Mouse (Mus musculus) liver, embryonic 11.5 days (tissue): ENCODE results near the gene Zfp865. TPM values are rescaled to one million over a fixed set of nuclear protein-coding genes. Genes with fewer than 3 reads are reported as not detected.

Experiments
- ATAC-seq: fragments of 200-750 bp; cut with Nextera tagmentation; replicated peaks from 2 replicates; pipeline ENCODE4 v1.8.0; 2017; ENCODE audit warnings: moderate number of reproducible peaks, mild to moderate bottlenecking, moderate TSS enrichment, moderate library complexity; ENCODE audit not compliant: low FRiP score
- DNase-seq: peaks from one replicate; pipeline ENCODE4 v3.0.0-alpha.2; 2017; ENCODE audit warnings: low spot score
- H3K27ac ChIP-seq: fragments of 300-500 bp; sonication (generic); 2 replicates; pipeline ENCODE4 v1.5.1; 2014; ENCODE audit warnings: mild to moderate bottlenecking, low read depth, low read length, control low read depth
- H3K27me3 ChIP-seq: fragments of 300-500 bp; sonication (generic); replicated peaks from 2 replicates; pipeline ENCODE4 v1.6.1; 2014; ENCODE audit warnings: low read length, mixed read lengths; ENCODE audit not compliant: control insufficient read depth, insufficient read depth
- H3K36me3 ChIP-seq: fragments of 300-500 bp; sonication (generic); 2 replicates; pipeline ENCODE4 v1.6.1; 2014; ENCODE audit warnings: mild to moderate bottlenecking, low read length, moderate library complexity, mixed read lengths; ENCODE audit not compliant: control insufficient read depth, insufficient read depth
- H3K4me1 ChIP-seq: fragments of 300-500 bp; sonication (generic); replicated peaks from 2 replicates; pipeline ENCODE4 v1.6.1; 2014; ENCODE audit warnings: low read length, mixed read lengths; ENCODE audit not compliant: control insufficient read depth, insufficient read depth
- H3K4me2 ChIP-seq: fragments of 300-500 bp; sonication (generic); 2 replicates; pipeline ENCODE4 v1.6.1; 2014; ENCODE audit warnings: mild to moderate bottlenecking, control low read depth, moderate library complexity
- H3K4me3 ChIP-seq: fragments of 300-500 bp; sonication (generic); 2 replicates; pipeline ENCODE4 v1.5.1; 2014; ENCODE audit warnings: low read depth, low read length, control low read depth
- H3K9ac ChIP-seq: fragments of 300-500 bp; sonication (generic); 2 replicates; pipeline ENCODE4 v1.6.1; 2014; ENCODE audit warnings: low read depth, low read length, control low read depth
- H3K9me3 ChIP-seq: fragments of 300-500 bp; sonication (generic); 2 replicates; pipeline ENCODE4 v1.6.1; 2016; ENCODE audit warnings: low read length, inconsistent platforms, mixed read lengths; ENCODE audit not compliant: control insufficient read depth
- WGBS: fragments of 180-500 bp; shearing (Covaris S2); extraction: QIAGEN DNeasy Blood & Tissue Kit; methylation state at CpG from one replicate; pipeline ENCODE4 v1.1.7; 2014; 5-methylcytosine and 5-hydroxymethylcytosine counted together
- polyA plus RNA-seq: library from polyadenylated mRNA; unstranded; fragments of >200 nt; fragmentation: Nextera tagmentation; extraction: Ambion mirVana; gene quantifications from 2 replicates; pipeline ENCODE4 v1.2.1, GENCODE M21; 2014

The Zfp865 gene
- polyA plus RNA-seq, 1 experiment from 2014 or later = 4.5 TPM

DNA sequence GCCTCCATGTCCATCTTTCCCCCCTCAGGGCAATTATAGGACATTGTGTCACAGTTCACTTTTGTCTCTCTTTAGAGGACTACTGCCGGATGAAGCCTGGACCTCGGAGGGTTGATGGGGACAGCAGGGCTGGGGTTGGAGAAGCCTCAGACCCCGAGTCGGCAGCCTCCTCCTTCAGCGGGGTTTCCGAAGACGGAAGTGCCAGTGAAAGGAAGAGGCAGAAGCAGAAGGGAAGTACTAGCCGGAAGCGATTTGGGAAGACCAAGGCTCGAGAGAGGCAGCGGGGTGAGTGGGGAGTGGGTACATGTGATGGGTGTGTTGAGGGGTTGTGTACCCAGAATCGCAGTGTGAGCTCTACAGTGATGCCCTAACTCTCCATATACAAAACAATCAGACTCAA, 39.2 kb downstream of the Zfp865 start:
- H3K36me3 ChIP-seq = no peaks in the 10 kb centered on the region
- H3K4me2 ChIP-seq = no peak overlapping the region
- no peaks in the 10 kb centered on the region for H3K9me3 ChIP-seq
- no peak for DNase-seq
- 0 out of 2 replicates have a peak overlapping the region, but pooled peaks have one; percentile 80 for H3K4me3 ChIP-seq
- H3K9ac ChIP-seq = no peak overlapping the region
- ATAC-seq = no peak
- H3K27me3 ChIP-seq = peaks cover 46% of the 10 kb centered on the region
- WGBS = 84% methylated on average over 12 of the region's 12 CpGs
- peaks cover 16% of the 10 kb centered on the region for H3K4me1 ChIP-seq
- no peak overlapping the region for H3K27ac ChIP-seq

DNA sequence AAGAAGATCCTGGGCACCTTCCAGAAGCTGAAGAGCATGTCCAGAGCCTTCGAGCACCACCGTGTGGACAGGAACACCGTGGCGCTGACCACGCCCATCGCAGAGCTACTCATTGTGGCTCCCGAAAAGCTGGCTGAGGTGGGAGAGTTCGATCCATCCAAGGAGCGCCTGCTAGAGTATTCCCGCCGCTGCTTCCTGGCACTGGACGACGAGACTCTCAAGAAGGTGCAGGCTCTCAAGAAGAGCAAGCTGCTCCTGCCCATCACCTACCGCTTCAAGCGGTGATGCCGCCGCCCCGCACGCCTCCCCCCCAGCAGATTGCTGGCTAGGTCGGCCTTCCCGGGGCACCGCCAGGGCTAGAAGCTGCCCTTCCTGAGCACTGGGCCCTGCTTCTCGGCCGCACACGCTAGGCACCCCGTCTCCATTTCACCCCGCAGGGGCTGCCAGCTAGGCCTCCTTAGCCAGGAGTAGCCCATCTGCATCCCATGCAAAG, 40.1 kb downstream of the Zfp865 start:
- peak; percentile 69 for DNase-seq
- ATAC-seq = no peak
- peak overlapping the region; percentile 98 for H3K27ac ChIP-seq
- no peaks in the 10 kb centered on the region for H3K36me3 ChIP-seq
- no peaks in the 10 kb centered on the region for H3K9me3 ChIP-seq
- peak overlapping the region; percentile 80 for H3K4me3 ChIP-seq
- 4% methylated on average over 27 of the region's 27 CpGs for whole genome bisulfite sequencing
- peaks cover 37% of the 10 kb centered on the region for H3K27me3 ChIP-seq
- H3K4me2 ChIP-seq = peak overlapping the region; percentile 100
- H3K9ac ChIP-seq = peak overlapping the region; percentile 98
- H3K4me1 ChIP-seq = peaks cover 21% of the 10 kb centered on the region

DNA sequence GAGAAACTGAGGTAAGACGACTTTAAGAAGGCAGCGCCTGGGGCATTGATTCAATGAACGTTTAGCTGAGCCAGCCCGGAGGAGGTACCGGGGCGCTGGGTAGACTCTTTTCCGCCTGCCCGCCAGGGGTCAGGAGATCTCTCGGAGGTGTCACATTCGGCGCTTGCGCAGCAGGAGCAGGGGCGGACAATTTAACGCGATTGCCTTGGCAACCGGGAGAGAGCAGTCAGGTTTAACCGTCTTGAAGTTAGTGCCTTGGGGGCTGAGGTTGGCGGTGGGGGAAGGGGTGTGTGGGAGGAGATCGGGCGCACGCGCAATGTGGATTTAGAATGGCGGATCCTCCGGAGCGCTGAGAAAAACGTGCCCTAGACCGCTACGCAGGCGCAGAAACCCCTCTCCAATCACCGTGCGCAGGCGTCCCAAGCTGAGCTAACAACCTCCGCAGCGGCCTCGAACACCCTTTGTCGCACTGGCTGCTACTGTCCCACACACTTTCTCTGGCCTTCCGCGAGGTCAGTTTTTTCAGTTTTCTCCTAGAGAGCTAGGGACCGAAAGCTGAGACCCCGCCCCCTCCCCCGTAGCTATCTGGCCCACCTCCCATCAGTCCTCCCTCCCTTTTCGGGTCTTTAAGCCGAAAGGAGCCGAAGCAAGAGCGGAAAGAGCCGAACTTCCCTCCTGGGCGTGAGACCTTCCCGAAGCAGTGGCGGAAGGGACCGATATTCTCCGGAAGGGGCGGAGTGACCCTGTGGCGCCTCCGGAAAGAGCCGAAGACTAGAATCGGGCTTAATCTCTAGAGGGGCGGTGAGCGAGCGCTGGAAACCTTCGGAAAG, 41.0 kb downstream of the Zfp865 start:
- WGBS = 1% methylated on average over 60 of the region's 60 CpGs
- H3K4me1 ChIP-seq = peaks cover 29% of the 10 kb centered on the region
- peak overlapping the region; percentile 98 for H3K27ac ChIP-seq
- peaks cover 29% of the 10 kb centered on the region for H3K27me3 ChIP-seq
- ATAC-seq = peak; percentile 86
- peak overlapping the region; percentile 100 for H3K4me2 ChIP-seq
- H3K9me3 ChIP-seq = no peaks in the 10 kb centered on the region
- H3K4me3 ChIP-seq = peak overlapping the region; percentile 80
- peak; percentile 92 for DNase-seq
- H3K36me3 ChIP-seq = peaks cover 5% of the 10 kb centered on the region
- peak overlapping the region; percentile 98 for H3K9ac ChIP-seq

DNA sequence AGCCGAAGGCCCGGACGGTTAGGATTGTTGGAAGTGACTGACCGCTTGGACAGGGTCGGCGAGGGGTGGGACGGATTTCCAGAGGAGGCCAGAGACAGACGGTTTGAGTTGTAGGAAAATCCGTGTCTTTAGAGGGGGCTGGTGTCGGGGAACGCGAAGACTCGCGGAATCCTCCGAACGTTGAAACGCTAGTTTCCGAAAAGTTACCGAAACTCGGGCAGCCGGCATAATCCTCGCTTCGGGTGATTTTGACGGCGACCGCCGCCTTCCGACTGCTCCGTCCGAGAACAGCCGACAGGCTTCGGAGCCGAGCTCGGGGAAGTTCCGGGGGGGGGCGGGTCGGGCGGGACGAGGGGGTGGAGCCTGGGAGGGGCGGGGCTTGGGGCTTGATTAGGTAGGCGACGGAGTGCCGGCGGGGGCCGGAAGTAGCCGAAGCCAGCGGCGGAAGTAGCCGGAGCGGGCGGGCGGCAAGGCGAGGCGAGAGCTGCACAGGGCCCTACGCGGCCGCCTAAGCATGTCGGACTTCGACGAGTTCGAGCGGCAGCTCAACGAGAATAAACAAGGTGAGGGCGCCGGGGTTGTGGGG, 41.7 kb downstream of the Zfp865 start, which contains the start of gene U2af2:
Gene U2af2, plus strand, starts transcription at position 370 of the 586 bp plus-strand sequence.
- H3K27me3 ChIP-seq = peaks cover 22% of the 10 kb centered on the region
- H3K4me2 ChIP-seq = peak within 1 kb of the TSS; percentile 100
- H3K27ac ChIP-seq = peak within 1 kb of the TSS; percentile 98
- H3K36me3 ChIP-seq = peaks cover 12% of the 10 kb centered on the region
- peak within 1 kb of the TSS; percentile 80 for H3K4me3 ChIP-seq
- whole genome bisulfite sequencing = under 1% methylated on average over 59 of the region's 65 CpGs
- peak within 1 kb of the TSS; percentile 98 for H3K9ac ChIP-seq
- ATAC-seq = peak; percentile 79
- peak; percentile 92 for DNase-seq
- no peaks in the 10 kb centered on the region for H3K9me3 ChIP-seq
- peaks cover 36% of the 10 kb centered on the region for H3K4me1 ChIP-seq

DNA sequence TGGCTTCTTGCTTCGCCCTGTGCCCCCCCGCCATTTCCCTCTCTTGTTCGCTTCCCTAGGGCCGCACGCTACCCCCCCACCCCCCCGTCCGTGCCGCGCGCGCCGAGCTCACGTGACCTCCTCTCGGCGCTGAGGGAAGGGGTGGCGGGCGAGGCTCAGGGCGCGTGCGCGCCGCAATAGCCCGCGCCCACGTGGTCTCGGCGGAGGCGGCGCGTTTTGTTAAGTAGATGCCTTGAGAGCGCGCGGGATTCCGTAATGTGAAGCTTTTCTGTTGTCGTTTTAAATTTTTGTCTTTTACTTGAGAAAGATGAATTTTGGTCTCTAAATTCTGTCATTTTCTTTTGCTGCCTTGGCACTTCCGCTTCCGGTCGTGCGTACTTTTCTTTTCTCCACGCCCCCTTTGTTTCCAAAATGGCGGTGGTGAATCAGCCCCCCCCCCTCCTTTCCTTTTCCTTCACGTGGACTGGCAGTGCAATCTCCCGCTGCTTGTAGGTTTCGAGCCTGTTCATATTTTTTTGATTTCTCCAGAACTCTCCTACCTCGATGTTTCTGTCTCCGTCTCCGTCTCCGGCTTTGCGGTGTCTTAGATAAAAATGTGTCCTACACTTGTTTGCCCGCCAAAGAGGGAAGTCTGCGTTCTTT, 42.3 kb downstream of the Zfp865 start:
- ATAC-seq = peak; percentile 67
- peaks cover 18% of the 10 kb centered on the region for H3K36me3 ChIP-seq
- peak; percentile 78 for DNase-seq
- WGBS = under 1% methylated on average over 48 of the region's 51 CpGs
- H3K27me3 ChIP-seq = peaks cover 15% of the 10 kb centered on the region
- H3K4me1 ChIP-seq = peaks cover 37% of the 10 kb centered on the region
- H3K4me3 ChIP-seq = peak overlapping the region; percentile 80
- H3K9ac ChIP-seq = peak overlapping the region; percentile 98
- H3K9me3 ChIP-seq = no peaks in the 10 kb centered on the region
- H3K4me2 ChIP-seq = peak overlapping the region; percentile 100
- peak overlapping the region; percentile 98 for H3K27ac ChIP-seq

DNA sequence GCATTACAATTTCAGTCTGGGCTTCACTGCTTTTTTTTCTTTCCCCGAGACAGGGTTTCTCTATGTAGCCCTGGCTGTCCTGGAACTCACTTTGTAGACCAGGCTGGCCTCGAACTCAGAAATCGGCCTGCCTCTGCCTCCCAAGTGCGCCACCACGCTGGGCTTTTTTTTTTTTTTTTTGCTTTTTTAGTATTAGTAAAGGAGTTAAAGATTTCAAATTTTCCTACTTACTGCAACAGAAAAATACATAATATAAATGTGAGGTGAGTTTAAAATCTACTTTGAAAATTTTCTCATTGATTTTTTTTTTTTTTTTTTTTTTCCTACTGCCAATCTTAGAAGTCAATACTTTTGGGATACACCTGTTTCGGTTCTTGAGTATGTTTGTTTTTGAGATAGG, 44.7 kb downstream of the Zfp865 start:
- Histone ChIP-seq H3K9ac (no peak overlapping the region), H3K27ac (no peak overlapping the region)

DNA sequence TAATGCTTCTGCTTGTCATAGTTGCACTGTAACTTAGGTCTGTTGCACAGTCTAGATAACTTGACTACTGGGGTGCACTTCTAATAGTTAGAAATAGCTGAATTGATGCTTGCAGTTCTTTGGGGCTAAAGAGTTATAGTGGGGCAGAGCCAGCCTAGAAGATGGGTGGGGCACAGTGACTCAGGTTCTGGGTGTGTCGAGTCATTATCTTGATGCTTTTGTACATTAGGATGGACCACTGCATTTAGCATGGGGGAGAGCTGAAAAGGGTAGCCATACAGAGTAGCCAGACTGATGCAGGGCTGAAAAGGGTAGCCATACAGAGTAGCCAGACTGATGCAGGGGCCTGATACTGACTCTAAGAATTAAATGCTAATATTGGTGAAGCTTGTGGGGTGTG, 53.4 kb downstream of the Zfp865 start:
- Histone ChIP-seq H3K4me3 (no peak overlapping the region), H3K4me1 (peaks cover 33% of the 10 kb centered on the region), H3K36me3 (peaks cover 85% of the 10 kb centered on the region), H3K4me2 (peak overlapping the region; percentile 33; the same call in 1 of the 2 replicates), H3K9me3 (no peaks in the 10 kb centered on the region), H3K9ac (no peak overlapping the region), H3K27ac (peak overlapping the region; percentile 76), H3K27me3 (no peaks in the 10 kb centered on the region)
- 53% methylated on average over 1 of the region's 1 CpGs for WGBS
- no peak for DNase-seq
- ATAC-seq = peak; percentile 71

More for the DNA sequence above, 44.7 kb downstream of the Zfp865 start:
- H3K4me3 ChIP-seq = no peak overlapping the region
- H3K36me3 ChIP-seq = peaks cover 42% of the 10 kb centered on the region
- ATAC-seq (no peak), DNase-seq (no peak)
- peak overlapping the region; percentile 100 for H3K4me2 ChIP-seq
- H3K4me1 ChIP-seq = peaks cover 33% of the 10 kb centered on the region
- no peaks in the 10 kb centered on the region for H3K27me3 ChIP-seq
- no peaks in the 10 kb centered on the region for H3K9me3 ChIP-seq
- 88% methylated on average over 6 of the region's 6 CpGs for WGBS

DNA sequence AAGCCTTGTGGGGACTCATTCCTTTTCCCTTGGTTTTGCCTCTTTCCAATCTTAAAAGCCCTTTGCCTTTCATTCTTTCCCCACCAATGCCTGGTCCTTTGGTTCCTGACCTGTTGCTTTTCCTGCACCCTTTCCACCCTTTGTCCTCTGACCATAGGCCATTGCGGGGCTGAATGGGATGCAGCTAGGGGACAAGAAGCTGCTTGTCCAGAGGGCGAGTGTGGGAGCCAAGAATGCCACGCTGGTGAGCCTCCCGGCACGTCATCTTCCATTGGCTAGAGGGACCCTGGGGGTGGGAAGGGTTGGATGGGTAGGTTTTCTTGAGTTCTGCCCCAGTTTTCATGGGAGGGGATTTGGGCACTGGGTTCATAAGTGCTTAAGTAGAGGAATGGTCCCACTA, 54.8 kb downstream of the Zfp865 start:
- H3K27me3 ChIP-seq = no peaks in the 10 kb centered on the region
- H3K9ac ChIP-seq = no peak overlapping the region
- peaks cover 76% of the 10 kb centered on the region for H3K36me3 ChIP-seq
- WGBS = 95% methylated on average over 5 of the region's 5 CpGs
- H3K4me2 ChIP-seq = no peak overlapping the region
- H3K4me1 ChIP-seq = peaks cover 33% of the 10 kb centered on the region
- no peak overlapping the region for H3K4me3 ChIP-seq
- H3K9me3 ChIP-seq = no peaks in the 10 kb centered on the region
- no peak overlapping the region for H3K27ac ChIP-seq
- DNase-seq = no peak
- ATAC-seq = no peak
